Mouse (Mus musculus) heart, embryonic 14.5 days (tissue): ENCODE measurements around the gene Tomm40l. TPM values are rescaled to one million over a fixed set of nuclear protein-coding genes. Genes with fewer than 3 reads are reported as not detected.
A peak's percentile ranks its signal among the peaks of the same experiment; 100 is the strongest.

Experiments
- ATAC-seq: fragments of 200-750 bp; cut with Nextera tagmentation; 2 replicates; pipeline ENCODE4 v1.8.0; 2017; ENCODE audit warnings: low read depth, moderate TSS enrichment; ENCODE audit not compliant: insufficient number of reproducible peaks, insufficient read depth, low FRiP score
- H3K27ac ChIP-seq, 2 experiments: fragments of 200-500 bp in 1 of 2; fragments of 300-500 bp in 1 of 2; sonication (generic) in 1 of 2; replicated peaks in 1 of 2; 2 replicates each; pipeline ENCODE4 v1.5.1; 2012 to 2014; ENCODE audit warnings: low read depth in 2 of 2, low read length in 2 of 2, control low read depth in 1 of 2, mild to moderate bottlenecking in 1 of 2, mixed read lengths in 1 of 2; ENCODE audit not compliant: control insufficient read depth in 1 of 2, insufficient read depth in 1 of 2
- H3K27me3 ChIP-seq: fragments of 300-500 bp; sonication (generic); 2 replicates; pipeline ENCODE4 v1.6.1; 2014; ENCODE audit warnings: mild to moderate bottlenecking, low read length, control low read depth; ENCODE audit not compliant: control insufficient read depth, insufficient read depth
- H3K36me3 ChIP-seq: fragments of 300-500 bp; sonication (generic); 2 replicates; pipeline ENCODE4 v1.6.1; 2014; ENCODE audit warnings: mild to moderate bottlenecking, control low read depth, low read length, mixed read lengths; ENCODE audit not compliant: control insufficient read depth, insufficient read depth
- H3K4me1 ChIP-seq, 2 experiments: fragments of 200-500 bp in 1 of 2; fragments of 300-500 bp in 1 of 2; sonication (generic) in 1 of 2; 2 replicates each; pipeline ENCODE4 v1.6.1; 2012 to 2014; ENCODE audit warnings: low read length in 2 of 2, control low read depth in 1 of 2, mixed read lengths in 1 of 2; ENCODE audit not compliant: control insufficient read depth in 2 of 2, insufficient read depth in 2 of 2
- H3K4me2 ChIP-seq: fragments of 300-500 bp; sonication (generic); 2 replicates; pipeline ENCODE4 v1.6.1; 2014; ENCODE audit warnings: mild to moderate bottlenecking, low read length
- H3K4me3 ChIP-seq, 2 experiments: fragments of 200-500 bp in 1 of 2; fragments of 300-500 bp in 1 of 2; sonication (generic) in 1 of 2; 2 replicates each; pipeline ENCODE4 v1.5.1; 2012 to 2014; ENCODE audit warnings: low read length in 2 of 2, mild to moderate bottlenecking in 2 of 2, control low read depth in 1 of 2, low read depth in 1 of 2, moderate library complexity in 1 of 2; ENCODE audit not compliant: control insufficient read depth in 1 of 2, insufficient read depth in 1 of 2
- H3K9ac ChIP-seq: fragments of 300-500 bp; sonication (generic); 2 replicates; pipeline ENCODE4 v1.6.1; 2014; ENCODE audit warnings: mild to moderate bottlenecking, low read length
- H3K9me3 ChIP-seq: fragments of 300-500 bp; sonication (generic); 2 replicates; pipeline ENCODE4 v1.6.1; 2016; ENCODE audit warnings: low read length, control low read depth; ENCODE audit not compliant: control insufficient read depth
- WGBS: fragments of 180-500 bp; shearing (Covaris S2); extraction: QIAGEN DNeasy Blood & Tissue Kit; methylation state at CpG from one replicate; pipeline ENCODE4 v1.1.7; 2014; 5-methylcytosine and 5-hydroxymethylcytosine counted together
- polyA plus RNA-seq: library from polyadenylated mRNA; unstranded; fragments of >200 nt; fragmentation: Nextera tagmentation; extraction: Ambion mirVana; gene quantifications from 2 replicates; pipeline ENCODE4 v1.2.1, GENCODE M21; 2014

The Tomm40l gene
- polyA plus RNA-seq, 1 experiment from 2014 or later, result 54.2 TPM

DNA sequence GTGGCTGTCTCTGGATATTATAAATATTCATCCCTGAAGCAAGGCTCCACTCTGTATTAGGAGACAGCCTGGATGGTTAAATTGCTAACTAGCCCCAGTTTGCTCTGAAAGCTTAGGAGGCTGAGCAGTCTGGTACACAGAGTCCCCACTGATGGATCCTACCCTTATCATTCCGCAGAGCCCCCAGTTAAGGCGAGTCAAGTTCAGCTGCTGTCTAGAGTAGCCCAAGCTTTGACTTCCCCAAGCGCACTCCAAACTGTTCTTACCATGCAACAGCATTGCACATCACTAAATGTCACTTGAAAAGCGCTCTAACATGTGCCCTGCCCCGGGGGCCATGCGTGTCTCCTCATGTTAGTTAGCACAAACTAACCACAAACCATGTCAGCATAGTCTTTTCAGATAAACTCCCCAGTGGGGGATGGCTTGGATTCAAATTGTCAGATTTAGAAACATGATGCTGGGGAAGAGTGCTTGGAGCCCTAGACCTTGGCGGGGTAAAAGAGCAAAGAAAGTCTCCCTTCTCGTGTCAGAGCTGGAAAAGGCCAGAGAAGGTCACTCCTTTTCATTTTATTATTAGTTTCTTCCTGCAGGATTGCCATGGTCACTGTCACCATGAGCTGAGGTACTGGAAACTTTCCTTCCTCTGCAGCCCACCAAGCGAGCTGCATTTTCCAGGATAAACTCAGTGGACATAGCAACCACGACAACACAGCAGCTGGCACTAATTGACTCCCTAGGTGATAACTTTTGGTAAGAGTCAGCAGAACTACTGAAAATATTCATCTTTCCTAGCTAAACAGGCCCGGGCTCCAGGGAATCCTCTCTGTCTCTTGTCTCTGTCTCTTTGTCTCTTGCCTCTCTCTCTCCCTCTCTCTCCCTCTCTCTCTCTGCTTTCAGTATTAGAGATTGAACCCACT lies 28.1 kb downstream of the Tomm40l start:
- 47% methylated on average over 11 of the region's 11 CpGs for WGBS
- Histone ChIP-seq H3K9me3 (no peaks in the 10 kb centered on the region), H3K4me1 (peaks cover 31 to 33% of the 10 kb centered on the region in 2 experiments), H3K9ac (peak overlapping the region; percentile 1), H3K4me2 (peak overlapping the region; percentile 97), H3K36me3 (no peaks in the 10 kb centered on the region), H3K4me3 (peak overlapping the region in 1 of 2 experiments; percentile 15; a peak in 1 of 4 replicates), H3K27me3 (peaks cover 10% of the 10 kb centered on the region; the same call in 1 of the 2 replicates), H3K27ac (no peak overlapping the region)
- no peak for ATAC-seq

DNA sequence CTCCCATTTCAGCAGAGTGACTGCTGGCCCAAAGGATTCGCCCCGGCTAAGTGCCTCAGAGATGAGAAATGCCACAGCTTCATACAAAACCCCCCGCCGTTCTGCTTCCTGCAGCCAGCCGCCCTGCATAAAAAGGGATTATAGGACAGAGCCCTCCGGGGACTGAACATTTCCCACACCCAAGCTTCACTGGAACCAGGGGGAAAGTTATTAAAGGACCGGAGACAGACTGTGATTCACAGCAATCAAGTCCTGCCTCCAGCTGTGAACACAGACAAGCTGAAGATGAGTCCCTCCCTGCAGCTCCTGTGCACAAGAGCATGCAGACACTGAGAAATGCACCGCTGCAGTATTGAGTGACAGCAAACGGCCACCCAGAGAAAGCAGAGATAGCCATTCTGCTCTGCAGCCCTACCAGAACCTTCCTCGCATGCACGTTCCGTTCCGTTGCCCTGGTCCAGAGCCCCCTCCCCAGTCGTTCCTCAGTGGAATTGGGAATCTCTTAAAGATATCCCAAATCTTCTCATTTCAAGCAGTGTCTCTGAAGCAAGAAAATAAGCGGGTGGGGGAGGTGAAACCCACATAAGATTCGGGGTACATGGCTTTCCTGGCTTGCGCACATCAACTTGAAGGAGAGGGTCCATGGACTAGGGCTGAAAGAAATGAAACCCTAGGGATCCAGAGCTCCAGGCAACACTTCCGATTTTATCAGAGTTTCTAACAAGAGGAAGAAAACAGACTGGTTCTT lies 29.0 kb downstream of the Tomm40l start:
- Histone ChIP-seq H3K36me3 (no peaks in the 10 kb centered on the region), H3K27me3 (peaks cover 10% of the 10 kb centered on the region; the same call in 1 of the 2 replicates), H3K9me3 (no peaks in the 10 kb centered on the region), H3K4me2 (peak overlapping the region; percentile 97), H3K4me3 (peak overlapping the region; percentile 14 to 15; a peak in 2 of 4 replicates), H3K27ac (no peak overlapping the region), H3K9ac (peak overlapping the region; percentile 51; the same call in 1 of the 2 replicates), H3K4me1 (peaks cover 37 to 41% of the 10 kb centered on the region in 2 experiments)
- 9% methylated on average over 18 of the region's 18 CpGs for WGBS
- no peak for ATAC-seq

- ATAC-seq, result no peak
- Histone ChIP-seq H3K9me3 (no peaks in the 10 kb centered on the region), H3K4me3 (no peak overlapping the region), H3K9ac (no peak overlapping the region), H3K4me2 (no peak overlapping the region), H3K27ac (no peak overlapping the region), H3K4me1 (peaks cover 40 to 41% of the 10 kb centered on the region in 2 experiments), H3K27me3 (peaks cover 10% of the 10 kb centered on the region; the same call in 1 of the 2 replicates), H3K36me3 (no peaks in the 10 kb centered on the region)
- 48% methylated on average over 10 of the region's 10 CpGs for WGBS
These were observed 30.0 kb downstream of the Tomm40l start for GRCm38 (mm10) chr1:171192283-171192682.

DNA sequence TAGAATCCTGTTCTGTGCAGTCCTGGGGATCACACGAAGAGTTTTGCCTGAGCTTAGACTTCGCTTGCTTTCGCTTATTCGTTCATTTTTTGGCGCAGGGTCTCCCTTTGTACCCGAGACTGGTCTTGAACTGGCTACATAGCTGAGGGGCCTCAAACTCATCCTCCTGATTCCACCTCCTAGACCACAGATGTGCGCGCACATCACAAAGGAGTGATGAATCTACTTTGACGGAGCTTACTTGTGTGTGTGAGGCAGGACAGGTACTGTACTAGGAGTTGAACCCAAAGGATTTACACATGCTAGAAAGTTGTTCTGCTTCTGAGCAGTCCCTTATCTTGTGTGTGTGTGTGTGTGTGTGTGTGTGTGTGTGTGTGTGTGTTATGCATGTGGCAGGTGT lies 31.5 kb downstream of the Tomm40l start:
- Histone ChIP-seq H3K9me3 (no peaks in the 10 kb centered on the region), H3K9ac (no peak overlapping the region), H3K4me3 (no peak overlapping the region), H3K27me3 (peaks cover 7% of the 10 kb centered on the region; the same call in 1 of the 2 replicates), H3K4me2 (no peak overlapping the region), H3K27ac (0 out of 4 replicates have a peak overlapping the region, but pooled peaks of 1 of the 2 experiments have one; percentile 90), H3K4me1 (peaks cover 45 to 50% of the 10 kb centered on the region in 2 experiments), H3K36me3 (no peaks in the 10 kb centered on the region)
- no peak for ATAC-seq
- WGBS, result 93% methylated on average over 9 of the region's 9 CpGs

- Histone ChIP-seq H3K36me3 (no peaks in the 10 kb centered on the region), H3K27me3 (peaks cover 7% of the 10 kb centered on the region; the same call in 1 of the 2 replicates), H3K27ac (peak overlapping the region; percentile 90 to 92), H3K9me3 (no peaks in the 10 kb centered on the region), H3K9ac (peak overlapping the region; percentile 60), H3K4me3 (no peak overlapping the region), H3K4me1 (peaks cover 47 to 56% of the 10 kb centered on the region in 2 experiments), H3K4me2 (peak overlapping the region; percentile 37)
- peak; percentile 80 for ATAC-seq
- 42% methylated on average over 14 of the region's 14 CpGs for WGBS
These were observed 32.7 kb downstream of the Tomm40l start for GRCm38 (mm10) chr1:171189476-171190114.

DNA sequence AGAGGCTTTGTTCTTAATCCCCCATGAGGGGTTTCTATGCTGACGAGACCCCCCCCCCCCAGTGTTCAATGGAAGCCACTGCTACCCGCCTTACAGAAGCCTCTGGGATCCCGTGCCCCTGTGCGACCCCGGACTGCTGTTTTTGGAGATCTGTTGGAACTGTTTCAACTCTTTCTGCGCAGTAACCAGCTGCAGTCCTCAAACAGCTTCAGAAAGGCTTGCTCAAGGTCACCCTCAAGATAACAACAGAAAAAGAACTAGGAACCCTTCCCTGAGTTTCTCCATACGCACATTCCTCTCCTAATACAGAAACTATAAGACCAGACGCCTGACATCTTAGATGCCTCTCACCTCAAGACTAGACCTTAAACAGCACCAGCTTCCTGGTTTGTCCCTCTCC lies 33.3 kb downstream of the Tomm40l start:
- ATAC-seq, result peak; percentile 37
- peaks cover 44 to 55% of the 10 kb centered on the region in 2 experiments for H3K4me1 ChIP-seq
- H3K4me3 ChIP-seq, result no peak overlapping the region
- 5% methylated on average over 8 of the region's 8 CpGs for WGBS
- H3K36me3 ChIP-seq, result no peaks in the 10 kb centered on the region
- peaks cover 7% of the 10 kb centered on the region; the same call in 1 of the 2 replicates for H3K27me3 ChIP-seq
- peak overlapping the region; percentile 90 to 92 for H3K27ac ChIP-seq
- H3K9me3 ChIP-seq, result no peaks in the 10 kb centered on the region
- peak overlapping the region; percentile 37 for H3K4me2 ChIP-seq
- peak overlapping the region; percentile 60 for H3K9ac ChIP-seq
